Mouse (Mus musculus) neural tube, embryonic 12.5 days (tissue): ENCODE data around the gene Fgfrl1. TPM values are rescaled to one million over a fixed set of nuclear protein-coding genes. Genes with fewer than 3 reads are reported as not detected.

Source experiments
- ATAC-seq: fragments of 200-750 bp; cut with Nextera tagmentation; 2 replicates; pipeline ENCODE4 v1.8.0; 2017; ENCODE audit warnings: low read depth, mild to moderate bottlenecking, moderate TSS enrichment, moderate library complexity; ENCODE audit not compliant: low FRiP score
- H3K27ac ChIP-seq: fragments of 300-500 bp; sonication (generic); 2 replicates; pipeline ENCODE4 v1.5.1; 2016
- H3K27me3 ChIP-seq: fragments of 300-500 bp; sonication (generic); replicated peaks from 2 replicates; pipeline ENCODE4 v1.6.1; 2016; ENCODE audit warnings: mild to moderate bottlenecking
- H3K36me3 ChIP-seq: fragments of 300-500 bp; sonication (generic); 2 replicates; pipeline ENCODE4 v1.6.1; 2016; ENCODE audit warnings: mild to moderate bottlenecking
- H3K4me1 ChIP-seq: fragments of 300-500 bp; sonication (generic); 2 replicates; pipeline ENCODE4 v1.6.1; 2016
- H3K4me2 ChIP-seq: fragments of 300-500 bp; sonication (generic); replicated peaks from 2 replicates; pipeline ENCODE4 v1.6.1; 2016; ENCODE audit warnings: mild to moderate bottlenecking
- H3K4me3 ChIP-seq: fragments of 300-500 bp; sonication (generic); 2 replicates; pipeline ENCODE4 v1.5.1; 2016
- H3K9ac ChIP-seq: fragments of 300-500 bp; sonication (generic); 2 replicates; pipeline ENCODE4 v1.6.1; 2016; ENCODE audit warnings: mild to moderate bottlenecking
- H3K9me3 ChIP-seq: fragments of 300-500 bp; sonication (generic); 2 replicates; pipeline ENCODE4 v1.6.1; 2016; ENCODE audit warnings: mild to moderate bottlenecking
- WGBS: fragments of 180-500 bp; shearing (Covaris S2); methylation state at CpG from one replicate; pipeline ENCODE4 v1.1.7; 2016; 5-methylcytosine and 5-hydroxymethylcytosine counted together
- polyA plus RNA-seq: library from polyadenylated mRNA; unstranded; fragments of >200 nt; fragmentation: Nextera tagmentation; extraction: Ambion mirVana; gene quantifications from 2 replicates; pipeline ENCODE4 v1.2.1, GENCODE M21; 2016

The Fgfrl1 gene
- polyA plus RNA-seq, 1 experiment from 2014 or later: 19.1 TPM

- WGBS: 75% methylated on average over 9 of the region's 9 CpGs
- Histone ChIP-seq H3K4me2 (peak overlapping the region; percentile 74), H3K36me3 (peaks cover 11% of the 10 kb centered on the region), H3K9me3 (no peaks in the 10 kb centered on the region), H3K9ac (no peak overlapping the region), H3K27me3 (no peaks in the 10 kb centered on the region), H3K4me1 (peaks cover 15% of the 10 kb centered on the region), H3K4me3 (no peak overlapping the region), H3K27ac (no peak overlapping the region)
- ATAC-seq: peak; percentile 13
Observed at GRCm38 (mm10) chr5:108669986-108670385, 22.2 kb upstream of the Fgfrl1 start.

- H3K4me1 ChIP-seq: peaks cover 15% of the 10 kb centered on the region
- ATAC-seq: no peak
- no peak overlapping the region for H3K4me2 ChIP-seq
- H3K27me3 ChIP-seq: no peaks in the 10 kb centered on the region
- H3K36me3 ChIP-seq: peaks cover 11% of the 10 kb centered on the region
- no peak overlapping the region for H3K9ac ChIP-seq
- no peak overlapping the region for H3K27ac ChIP-seq
- no peaks in the 10 kb centered on the region for H3K9me3 ChIP-seq
- no peak overlapping the region for H3K4me3 ChIP-seq
Observed at GRCm38 (mm10) chr5:108670785-108671184, 21.4 kb upstream of the Fgfrl1 start.

GRCm38 (mm10) chr5:108671757-108672156 is 20.4 kb upstream of the Fgfrl1 start:
- Histone ChIP-seq H3K4me3 (no peak overlapping the region), H3K9ac (no peak overlapping the region), H3K27ac (no peak overlapping the region), H3K27me3 (no peaks in the 10 kb centered on the region), H3K36me3 (peaks cover 11% of the 10 kb centered on the region), H3K4me1 (peaks cover 15% of the 10 kb centered on the region), H3K4me2 (no peak overlapping the region), H3K9me3 (no peaks in the 10 kb centered on the region)
- no peak for ATAC-seq
- WGBS: 95% methylated on average over 12 of the region's 12 CpGs

GRCm38 (mm10) chr5:108674624-108675023 is 17.6 kb upstream of the Fgfrl1 start:
- Histone ChIP-seq H3K36me3 (peaks cover 11% of the 10 kb centered on the region), H3K4me1 (peaks cover 15% of the 10 kb centered on the region), H3K4me3 (no peak overlapping the region), H3K4me2 (no peak overlapping the region), H3K27ac (no peak overlapping the region), H3K9ac (no peak overlapping the region), H3K9me3 (no peaks in the 10 kb centered on the region), H3K27me3 (no peaks in the 10 kb centered on the region)
- 84% methylated on average over 2 of the region's 2 CpGs for WGBS
- no peak for ATAC-seq

GRCm38 (mm10) chr5:108675251-108675816 is 16.8 kb upstream of the Fgfrl1 start, which contains the start of gene Slc26a1:
Slc26a1 (minus strand) TSS chr5:108675569.
- no peak within 1 kb of the TSS for H3K4me2 ChIP-seq
- no peak within 1 kb of the TSS for H3K4me3 ChIP-seq
- H3K27me3 ChIP-seq: no peaks in the 10 kb centered on the region
- WGBS: 84% methylated on average over 9 of the region's 9 CpGs
- no peak within 1 kb of the TSS for H3K27ac ChIP-seq
- peaks cover 11% of the 10 kb centered on the region for H3K36me3 ChIP-seq
- H3K9ac ChIP-seq: no peak within 1 kb of the TSS
- H3K4me1 ChIP-seq: peaks cover 11% of the 10 kb centered on the region; the same call in 1 of the 2 replicates
- ATAC-seq: no peak
- no peaks in the 10 kb centered on the region for H3K9me3 ChIP-seq

- peak overlapping the region; percentile 32 for H3K4me3 ChIP-seq
- H3K27me3 ChIP-seq: no peaks in the 10 kb centered on the region
- H3K4me2 ChIP-seq: peak overlapping the region; percentile 62
- 10% methylated on average over 5 of the region's 5 CpGs for WGBS
- H3K4me1 ChIP-seq: peaks cover 11% of the 10 kb centered on the region; the same call in 1 of the 2 replicates
- ATAC-seq: peak; percentile 65
- H3K9ac ChIP-seq: peak overlapping the region; percentile 55
- H3K9me3 ChIP-seq: no peaks in the 10 kb centered on the region
- H3K27ac ChIP-seq: peak overlapping the region; percentile 62; the same call in 1 of the 2 replicates
- peaks cover 7% of the 10 kb centered on the region for H3K36me3 ChIP-seq
Observed at GRCm38 (mm10) chr5:108676772-108677498, 15.2 kb upstream of the Fgfrl1 start.

- peaks cover 11% of the 10 kb centered on the region; the same call in 1 of the 2 replicates for H3K4me1 ChIP-seq
- H3K27me3 ChIP-seq: no peaks in the 10 kb centered on the region
- H3K9me3 ChIP-seq: no peaks in the 10 kb centered on the region
- no peaks in the 10 kb centered on the region for H3K36me3 ChIP-seq
- peak; percentile 91 for ATAC-seq
- peak overlapping the region; percentile 55 for H3K9ac ChIP-seq
- H3K4me3 ChIP-seq: peak overlapping the region; percentile 32
- H3K27ac ChIP-seq: peak overlapping the region; percentile 62
- H3K4me2 ChIP-seq: peak overlapping the region; percentile 62
- 3% methylated on average over 25 of the region's 25 CpGs for WGBS
Observed at GRCm38 (mm10) chr5:108677605-108678295, 14.4 kb upstream of the Fgfrl1 start.

GRCm38 (mm10) chr5:108678296-108678854 is 13.8 kb upstream of the Fgfrl1 start:
- Histone ChIP-seq H3K4me2 (no peak overlapping the region), H3K36me3 (no peaks in the 10 kb centered on the region), H3K27me3 (no peaks in the 10 kb centered on the region), H3K4me3 (no peak overlapping the region), H3K4me1 (peaks cover 11% of the 10 kb centered on the region; the same call in 1 of the 2 replicates), H3K9ac (no peak overlapping the region), H3K27ac (no peak overlapping the region), H3K9me3 (no peaks in the 10 kb centered on the region)
- WGBS: 89% methylated on average over 6 of the region's 6 CpGs
- no peak for ATAC-seq

- no peaks in the 10 kb centered on the region for H3K9me3 ChIP-seq
- H3K4me3 ChIP-seq: no peak overlapping the region
- H3K4me2 ChIP-seq: no peak overlapping the region
- H3K27me3 ChIP-seq: no peaks in the 10 kb centered on the region
- H3K9ac ChIP-seq: no peak overlapping the region
- H3K4me1 ChIP-seq: peaks cover 11% of the 10 kb centered on the region; the same call in 1 of the 2 replicates
- no peaks in the 10 kb centered on the region for H3K36me3 ChIP-seq
- no peak overlapping the region; the same call in 1 of the 2 replicates for H3K27ac ChIP-seq
- WGBS: 64% methylated on average over 3 of the region's 3 CpGs
- ATAC-seq: no peak
Observed at GRCm38 (mm10) chr5:108679909-108680308, 12.3 kb upstream of the Fgfrl1 start.

- no peak overlapping the region for H3K4me2 ChIP-seq
- no peak overlapping the region for H3K4me3 ChIP-seq
- H3K9ac ChIP-seq: no peak overlapping the region
- H3K9me3 ChIP-seq: no peaks in the 10 kb centered on the region
- no peak overlapping the region for H3K27ac ChIP-seq
- H3K4me1 ChIP-seq: peaks cover 11% of the 10 kb centered on the region; the same call in 1 of the 2 replicates
- H3K27me3 ChIP-seq: no peaks in the 10 kb centered on the region
- 95% methylated on average over 6 of the region's 6 CpGs for WGBS
- H3K36me3 ChIP-seq: no peaks in the 10 kb centered on the region
- ATAC-seq: no peak
Observed at GRCm38 (mm10) chr5:108680871-108681270, 11.3 kb upstream of the Fgfrl1 start.

GRCm38 (mm10) chr5:108689091-108689490 is 3.1 kb upstream of the Fgfrl1 start:
- peaks cover 5% of the 10 kb centered on the region; the same call in 1 of the 2 replicates for H3K4me1 ChIP-seq
- WGBS: 66% methylated on average over 5 of the region's 5 CpGs
- H3K9ac ChIP-seq: no peak overlapping the region
- H3K9me3 ChIP-seq: no peaks in the 10 kb centered on the region
- no peak overlapping the region for H3K4me2 ChIP-seq
- H3K36me3 ChIP-seq: no peaks in the 10 kb centered on the region
- H3K27ac ChIP-seq: no peak overlapping the region
- H3K27me3 ChIP-seq: peaks cover 10% of the 10 kb centered on the region
- no peak overlapping the region for H3K4me3 ChIP-seq
- ATAC-seq: no peak

GRCm38 (mm10) chr5:108691152-108691551 is 1.0 kb upstream of the Fgfrl1 start:
- no peaks in the 10 kb centered on the region for H3K36me3 ChIP-seq
- ATAC-seq: no peak
- no peak overlapping the region for H3K4me2 ChIP-seq
- H3K27me3 ChIP-seq: peaks cover 10% of the 10 kb centered on the region
- H3K9ac ChIP-seq: no peak overlapping the region
- peaks cover 24% of the 10 kb centered on the region for H3K4me1 ChIP-seq
- 74% methylated on average over 4 of the region's 4 CpGs for WGBS
- no peak overlapping the region for H3K27ac ChIP-seq
- no peak overlapping the region for H3K4me3 ChIP-seq
- H3K9me3 ChIP-seq: no peaks in the 10 kb centered on the region
